Mouse (Mus musculus) ES-E14 (cell line): ENCODE measurements around the gene Camsap1. TPM values are rescaled to one million over a fixed set of nuclear protein-coding genes. Genes with fewer than 3 reads are reported as not detected.

Source experiments
- DNase-seq: peaks from one replicate; pipeline ENCODE4 v3.0.0-alpha.2; 2013; ENCODE audit warnings: low read depth, low spot score
- H3K27ac ChIP-seq: 2 replicates; pipeline ENCODE4 v1.5.1; 2012; ENCODE audit warnings: low read depth, mild to moderate bottlenecking, low read length, moderate library complexity, mixed read lengths; ENCODE audit not compliant: poor library complexity, insufficient read depth, severe bottlenecking
- H3K36me3 ChIP-seq: 2 replicates; pipeline ENCODE4 v1.6.1; 2012; ENCODE audit warnings: mild to moderate bottlenecking, low read length, moderate library complexity, mixed read lengths; ENCODE audit not compliant: control insufficient read depth, poor library complexity, insufficient read depth, severe bottlenecking
- H3K4me1 ChIP-seq, 2 experiments: fragments of 150-350 bp in 1 of 2; sonication (generic) in 1 of 2; 2 replicates each; pipeline ENCODE4 v1.6.1; 2012; ENCODE audit warnings: low read length in 2 of 2, mild to moderate bottlenecking in 1 of 2, mixed read lengths in 1 of 2; ENCODE audit not compliant: control insufficient read depth in 2 of 2, insufficient read depth in 2 of 2, poor library complexity in 1 of 2
- H3K4me3 ChIP-seq, 2 experiments: fragments of 150-350 bp in 1 of 2; sonication (generic) in 1 of 2; 2 replicates each; pipeline ENCODE4 v1.5.1; 2012; ENCODE audit warnings: low read length in 2 of 2, low read depth in 1 of 2, mild to moderate bottlenecking in 1 of 2, mixed read lengths in 1 of 2; ENCODE audit not compliant: insufficient read depth in 1 of 2, poor library complexity in 1 of 2, severe bottlenecking in 1 of 2
- H3K9ac ChIP-seq: 2 replicates; pipeline ENCODE4 v1.6.1; 2012; ENCODE audit warnings: low read depth, mild to moderate bottlenecking, low read length, mixed read lengths; ENCODE audit not compliant: poor library complexity, insufficient read depth, severe bottlenecking
- H3K9me3 ChIP-seq: fragments of 150-350 bp; sonication (generic); 2 replicates; pipeline ENCODE4 v1.6.1; 2012; ENCODE audit warnings: low read depth, mild to moderate bottlenecking, low read length; ENCODE audit not compliant: control insufficient read depth, insufficient read depth
- CHD2 ChIP-seq: IDR thresholded peaks from 2 replicates; pipeline ENCODE4 v1.6.1; 2014; ENCODE audit warnings: mild to moderate bottlenecking, low read depth, low read length, inconsistent platforms
- HCFC1 ChIP-seq: IDR thresholded peaks from 2 replicates; pipeline ENCODE4 v1.6.1; 2012; ENCODE audit warnings: low read length, inconsistent platforms, borderline replicate concordance; ENCODE audit not compliant: insufficient read depth
- MAFK ChIP-seq: IDR thresholded peaks from 2 replicates; pipeline ENCODE4 v1.6.1; 2014; ENCODE audit warnings: mild to moderate bottlenecking, low read depth, low read length, inconsistent platforms; ENCODE audit not compliant: insufficient read depth
- ZC3H11A ChIP-seq: IDR thresholded peaks from 2 replicates; pipeline ENCODE4 v1.6.1; 2012; ENCODE audit warnings: low read depth, mild to moderate bottlenecking, inconsistent platforms, low read length, borderline replicate concordance
- ZNF384 ChIP-seq: IDR thresholded peaks from 2 replicates; pipeline ENCODE4 v1.6.1; 2012; ENCODE audit warnings: low read depth, low read length, inconsistent platforms
- in situ Hi-C, 2 experiments: fragments of 600-800 bp; cut with MboI; formaldehyde crosslinking; loops; one replicate each; pipeline ENCODE4 v1.15.1; 2025; ENCODE audit warnings: low sequenced_read_pairs in 2 of 2, inconsistent platforms in 1 of 2; ENCODE audit not compliant: unreplicated experiment in 2 of 2
- total RNA-seq: library from RNA; depleted of rRNA; stranded (reverse); fragments of 300-350 nt; gene quantifications from 2 replicates; pipeline ENCODE4 v1.2.3, GENCODE M21; 2012; rRNA removed

Camsap1 gene
- 37.2 and 39.7 TPM in 2 replicates for total RNA-seq

DNA sequence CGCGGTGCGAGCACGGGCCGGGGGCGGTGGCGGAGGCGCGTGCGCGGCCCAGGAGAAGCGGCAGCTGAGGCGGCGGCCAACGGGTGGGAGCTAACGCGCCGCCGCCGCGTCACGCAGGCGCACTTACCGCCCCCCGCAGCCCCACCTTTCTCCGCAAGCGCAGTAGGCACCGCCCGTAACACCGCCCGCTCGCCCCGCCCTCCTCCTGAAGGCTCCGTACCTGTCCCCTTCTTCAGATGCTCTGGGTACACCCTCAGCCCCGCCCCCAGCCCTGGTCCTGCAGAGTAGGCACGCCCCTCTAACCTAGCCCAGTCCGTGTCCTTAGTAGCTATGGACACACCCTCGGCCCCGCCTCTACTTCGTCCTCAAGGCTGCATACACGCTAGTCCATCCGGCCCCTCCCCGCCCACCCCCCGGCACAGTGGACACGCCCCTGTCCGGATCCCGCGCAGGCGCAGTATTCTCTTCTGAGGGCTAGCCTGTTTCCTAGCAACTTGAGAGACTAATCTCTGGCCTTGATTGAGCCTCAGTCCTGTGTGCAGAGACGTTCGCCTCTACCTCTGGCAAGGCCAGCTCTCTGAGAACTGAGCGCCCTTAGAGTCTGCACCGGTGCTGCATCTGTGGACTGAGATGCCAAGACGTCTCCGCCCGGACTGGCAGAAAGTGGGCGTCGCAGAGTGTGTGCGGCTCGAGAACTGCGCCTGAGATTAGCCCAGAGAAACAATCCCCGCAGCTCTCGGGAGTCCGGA, at the start of gene Camsap1:
Gene Camsap1, minus strand, starts transcription at position 124 of the 749 bp plus-strand sequence.
- TF ChIP-seq MAFK (no peak), HCFC1 (0 out of 2 replicates have a peak, but pooled peaks have one; percentile 27), CHD2 (no peak), ZC3H11A (no peak), ZNF384 (no peak)
- Histone ChIP-seq H3K27ac (peak within 1 kb of the TSS; percentile 60), H3K36me3 (no peaks in the 10 kb centered on the region), H3K4me3 (peak within 1 kb of the TSS; percentile 89 to 98), H3K9ac (peak within 1 kb of the TSS; percentile 90), H3K4me1 (peaks cover 2 to 7% of the 10 kb centered on the region in 2 experiments; a peak in 1 of 4 replicates), H3K9me3 (no peaks in the 10 kb centered on the region)
- in situ Hi-C loops, result no loop called here
- DNase-seq, result peak; percentile 100

DNA sequence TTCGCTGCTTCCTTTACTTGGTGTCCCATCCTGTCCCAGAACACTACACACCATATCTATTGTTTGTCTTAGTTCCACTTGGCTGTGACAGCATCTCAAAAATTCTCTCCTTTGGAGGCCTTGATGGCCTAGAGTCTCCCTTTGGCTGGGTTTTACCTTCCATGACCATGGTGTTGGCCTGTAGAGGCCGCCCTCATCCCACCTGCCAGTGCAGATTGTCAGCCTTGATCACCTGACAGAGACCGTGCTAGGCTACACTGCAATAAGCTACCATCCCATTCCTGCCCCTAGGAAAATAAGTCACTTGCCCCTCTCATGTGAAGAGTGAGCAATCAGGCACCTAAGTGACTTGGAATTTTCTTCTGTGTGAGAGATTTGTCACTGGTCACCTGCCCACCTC, 47.2 kb upstream of the Camsap1 start:
- DNase-seq, result no peak
- H3K9ac ChIP-seq, result no peak overlapping the region
- H3K9me3 ChIP-seq, result no peaks in the 10 kb centered on the region
- no peak overlapping the region for H3K27ac ChIP-seq
- H3K4me1 ChIP-seq, result no peaks in the 10 kb centered on the region
- H3K4me3 ChIP-seq, result no peak overlapping the region
- no peak for TF ChIP-seq CHD2
- no peak for TF ChIP-seq ZNF384
- no peak for TF ChIP-seq MAFK
- in situ Hi-C loops, result no loop called here
- no peaks in the 10 kb centered on the region for H3K36me3 ChIP-seq

DNA sequence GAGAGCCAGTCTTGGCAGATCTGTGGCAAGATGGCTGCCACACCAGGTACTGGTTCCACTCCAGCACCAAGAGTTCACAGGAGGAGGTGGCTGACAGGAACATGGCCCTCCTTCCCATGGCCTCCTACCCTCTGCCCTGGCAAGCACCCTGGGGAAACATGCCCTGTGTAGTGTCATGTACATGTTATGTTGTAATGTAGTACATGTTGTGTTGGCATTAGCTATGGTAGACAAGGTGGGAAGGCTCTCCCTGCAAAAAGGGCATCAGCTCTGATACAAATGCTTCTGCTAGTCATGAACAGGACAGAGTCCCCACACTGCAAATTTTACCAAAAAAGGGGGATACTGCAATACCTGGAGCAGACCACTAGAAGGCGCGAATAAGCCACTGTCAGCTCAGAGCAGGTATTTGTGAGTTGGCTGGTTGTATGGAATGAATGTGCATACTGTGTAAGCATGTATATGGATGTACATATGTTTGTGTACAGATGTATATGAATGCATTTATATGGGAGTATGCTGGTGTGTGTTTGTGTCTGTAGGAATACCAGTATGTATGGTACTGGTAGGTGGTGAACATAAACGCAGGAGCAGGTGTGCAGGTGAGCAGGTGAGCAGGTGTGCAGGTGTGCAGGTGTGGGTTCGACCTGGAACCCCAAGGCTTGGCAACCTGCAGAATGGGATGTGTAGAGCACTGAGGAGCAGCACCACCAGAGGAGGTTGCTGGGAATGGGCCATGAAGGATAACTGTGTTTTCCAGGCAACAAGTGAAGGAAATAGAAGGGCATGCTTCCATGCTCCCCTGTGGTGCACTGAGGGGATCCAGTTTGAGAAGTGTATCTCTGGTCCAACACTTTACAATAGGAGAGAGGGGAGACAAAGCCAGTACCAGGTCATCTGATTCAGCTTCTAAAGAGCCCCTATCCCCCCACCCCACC, 41.3 kb upstream of the Camsap1 start:
- DNase-seq, result peak; percentile 22
- in situ Hi-C loops, result loop anchor here in 1 of 2 experiments (10.0 kb wide), 1 partner anchor 120 kb away; no protein-coding TSS in a partner anchor
- TF ChIP-seq HCFC1 (no peak), ZC3H11A (peak; percentile 94), CHD2 (no peak), MAFK (no peak), ZNF384 (no peak)

DNA sequence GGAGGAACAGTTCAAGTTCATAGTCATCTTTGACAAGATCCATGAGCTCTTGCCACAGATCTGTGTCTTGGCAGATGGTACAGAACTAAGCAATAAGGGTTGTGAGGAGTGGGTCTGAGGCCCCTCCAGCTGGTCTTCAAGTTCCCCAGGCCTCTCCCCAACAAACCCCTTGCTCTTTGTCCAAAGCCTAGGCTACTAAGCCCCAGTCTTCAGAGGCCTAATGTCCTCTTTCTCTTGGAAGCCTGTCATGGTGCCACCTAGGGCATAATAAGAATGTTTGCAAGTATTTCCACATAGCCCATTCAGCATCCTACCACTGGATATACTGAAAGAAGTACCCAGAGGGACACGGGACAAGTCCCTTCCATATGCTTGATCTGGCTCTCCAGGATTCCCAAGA, 39.5 kb upstream of the Camsap1 start:
- TF ChIP-seq CHD2, result no peak
- no peak for TF ChIP-seq MAFK
- no peak for TF ChIP-seq ZC3H11A
- TF ChIP-seq ZNF384, result no peak
- TF ChIP-seq HCFC1, result no peak

More for the DNA sequence above, 41.3 kb upstream of the Camsap1 start:
- H3K4me3 ChIP-seq, result no peak overlapping the region
- H3K9ac ChIP-seq, result no peak overlapping the region
- H3K36me3 ChIP-seq, result no peaks in the 10 kb centered on the region
- peaks cover 2% of the 10 kb centered on the region in 2 experiments; a peak in 1 of 4 replicates for H3K4me1 ChIP-seq
- H3K27ac ChIP-seq, result no peak overlapping the region
- H3K9me3 ChIP-seq, result no peaks in the 10 kb centered on the region

More for the DNA sequence above, 39.5 kb upstream of the Camsap1 start:
- Histone ChIP-seq H3K36me3 (no peaks in the 10 kb centered on the region), H3K4me3 (no peak overlapping the region), H3K4me1 (peaks cover 2% of the 10 kb centered on the region in 2 experiments; a peak in 1 of 4 replicates), H3K9me3 (no peaks in the 10 kb centered on the region), H3K27ac (no peak overlapping the region), H3K9ac (no peak overlapping the region)
- DNase-seq, result no peak
- in situ Hi-C loops, result loop anchor here in 1 of 2 experiments (10.0 kb wide), 1 partner anchor 122 kb away; no protein-coding TSS in a partner anchor
